Mouse (Mus musculus) bone marrow, adult 2 months (tissue): ENCODE measurements around the gene Igfbp2. TPM values are rescaled to one million over a fixed set of nuclear protein-coding genes. Genes with fewer than 3 reads are reported as not detected.
A peak's percentile ranks its signal among the peaks of the same experiment; 100 is the strongest.

Experiments
- H3K27ac ChIP-seq: fragments of 200-500 bp; 2 replicates; pipeline ENCODE4 v1.5.1; 2012; ENCODE audit warnings: low read depth, mild to moderate bottlenecking, control low read depth, inconsistent platforms, low read length; ENCODE audit not compliant: control insufficient read depth, poor library complexity, insufficient read depth
- H3K4me1 ChIP-seq: fragments of 200-500 bp; 2 replicates; pipeline ENCODE4 v1.6.1; 2011; ENCODE audit warnings: low read length; ENCODE audit not compliant: control insufficient read depth, insufficient read depth
- H3K4me3 ChIP-seq: fragments of 200-500 bp; replicated peaks from 2 replicates; pipeline ENCODE3; 2011; ENCODE audit warnings: mild to moderate bottlenecking, low read depth, low read length, control low read depth; ENCODE audit not compliant: control insufficient read depth
- CTCF ChIP-seq: fragments of 200-500 bp; IDR thresholded peaks from 2 replicates; pipeline ENCODE4 v1.5.1; 2011; ENCODE audit warnings: low read length, control low read depth; ENCODE audit not compliant: control insufficient read depth, insufficient read depth
- POLR2A ChIP-seq: fragments of 200-500 bp; IDR thresholded peaks from 2 replicates; pipeline ENCODE4 v1.6.1; 2011; ENCODE audit warnings: low read depth, mild to moderate bottlenecking, control low read depth, low read length, borderline replicate concordance; ENCODE audit not compliant: control insufficient read depth
- WGBS: fragments of 180-500 bp; shearing (Covaris S2); methylation state at CpG from one replicate; pipeline ENCODE4 v1.1.7; 2018; 5-methylcytosine and 5-hydroxymethylcytosine counted together
- polyA plus RNA-seq: library from polyadenylated mRNA; stranded (reverse); fragments of >200 nt; gene quantifications from 2 replicates; pipeline ENCODE4 v1.2.4, GENCODE M21; 2011; ENCODE audit warnings: low replicate concordance; ENCODE audit not compliant: missing spikeins, insufficient read depth, insufficient read length

Gene Igfbp2
- polyA plus RNA-seq, 1 experiment = 9.5 TPM

DNA sequence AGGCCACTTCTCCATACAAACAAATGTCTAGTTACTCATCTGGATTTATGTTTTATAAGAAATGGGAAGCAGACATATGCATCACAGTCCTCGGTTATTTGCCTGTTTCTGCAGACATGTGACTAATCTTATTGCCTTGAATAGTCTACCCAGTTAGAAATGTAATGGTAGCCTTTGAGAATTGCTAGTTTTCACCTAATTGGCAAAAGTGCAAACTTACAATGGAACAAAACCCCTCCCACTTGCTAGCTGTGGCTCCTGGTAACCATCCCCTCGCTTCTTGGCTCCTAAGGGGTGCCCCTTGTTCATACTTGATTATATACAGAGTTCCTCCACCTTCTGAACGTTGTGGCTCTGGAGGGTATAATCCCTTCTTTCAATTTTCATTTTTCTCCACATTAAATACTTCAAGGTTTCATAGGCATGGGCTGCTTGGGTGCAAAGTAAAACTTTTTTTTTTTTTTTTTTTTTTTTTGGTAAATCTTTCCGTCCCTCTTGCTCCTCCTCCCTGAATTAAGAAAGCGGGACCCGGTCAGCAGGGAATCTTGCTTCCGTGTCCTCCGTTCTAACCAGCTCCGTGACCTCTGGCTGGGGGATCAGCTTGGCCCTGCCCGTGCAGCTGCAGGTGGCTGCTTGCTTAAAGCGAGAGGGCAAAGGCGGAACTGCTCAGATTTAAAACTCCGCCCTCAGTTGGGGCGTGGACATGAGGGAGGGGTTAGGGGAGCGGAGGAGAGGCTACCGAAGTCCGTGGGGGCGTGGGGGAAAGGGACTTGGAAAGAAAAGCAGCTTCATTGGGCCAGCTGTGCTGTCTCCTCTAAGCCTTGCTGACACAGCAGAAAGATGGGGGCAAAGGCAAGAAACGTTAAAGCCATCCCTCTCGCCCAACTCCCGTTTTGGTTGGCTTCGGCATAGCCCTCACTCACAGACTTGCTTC is 45.6 kb downstream of the Igfbp2 start:
- 6% methylated on average over 22 of the region's 22 CpGs for WGBS
- peak overlapping the region; percentile 17 for H3K4me3 ChIP-seq
- no peak overlapping the region for H3K27ac ChIP-seq
- no peak for TF ChIP-seq CTCF
- no peak for TF ChIP-seq POLR2A
- no peaks in the 10 kb centered on the region for H3K4me1 ChIP-seq

DNA sequence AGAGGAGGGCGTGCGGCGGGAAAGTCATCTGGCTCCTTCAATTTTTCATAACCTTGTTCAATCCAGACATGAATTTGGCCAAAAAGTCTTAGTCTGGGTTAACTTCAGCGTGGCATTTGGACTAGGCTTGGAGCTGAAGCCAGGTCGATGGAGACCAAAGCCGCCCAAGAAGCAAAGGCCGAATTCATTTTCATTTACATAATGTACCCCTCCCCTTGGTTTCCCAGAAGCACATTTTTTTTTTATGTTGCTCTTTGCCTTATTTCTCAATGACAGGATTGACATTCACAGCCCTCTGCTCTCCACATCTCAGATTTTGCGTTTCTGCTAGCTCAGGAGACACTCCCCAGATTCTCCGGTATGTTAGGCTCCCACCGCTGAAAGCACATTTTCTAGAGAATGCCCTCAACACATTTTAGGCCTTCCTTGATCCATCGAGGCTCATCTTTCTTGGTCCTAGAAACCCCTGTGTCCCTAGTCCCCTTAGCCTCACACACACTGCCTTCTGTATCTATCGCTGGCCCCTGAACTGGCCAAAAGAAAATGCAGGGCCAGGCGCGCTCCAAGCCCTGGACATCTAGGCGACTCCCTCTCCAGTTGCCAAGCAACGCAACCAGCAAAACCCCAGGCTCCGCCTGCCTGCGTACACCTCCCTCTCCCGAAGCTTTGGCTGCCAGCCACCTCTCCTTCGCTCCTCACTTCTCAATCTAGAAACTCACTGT is 46.5 kb downstream of the Igfbp2 start:
- 1% methylated on average over 20 of the region's 20 CpGs for WGBS
- no peak for TF ChIP-seq POLR2A
- no peak for TF ChIP-seq CTCF
- Histone ChIP-seq H3K27ac (no peak overlapping the region), H3K4me1 (no peaks in the 10 kb centered on the region), H3K4me3 (peak overlapping the region; percentile 17)

DNA sequence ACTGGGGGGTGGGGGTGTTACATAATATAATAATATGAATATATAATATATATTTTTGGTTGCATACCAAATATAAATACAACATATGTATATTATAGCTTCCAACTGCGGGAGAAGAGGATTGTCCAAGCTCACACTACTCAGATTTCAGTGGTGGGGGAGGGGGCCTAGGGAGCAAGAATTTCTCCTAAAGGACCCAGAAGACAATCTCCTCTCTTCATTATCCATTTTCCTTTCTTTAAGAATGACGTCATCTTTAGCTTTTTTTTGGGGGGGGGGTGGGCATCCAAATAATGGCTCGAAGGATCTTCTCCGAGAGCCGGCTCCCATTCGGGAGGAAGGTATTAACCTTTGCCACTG is 47.0 kb downstream of the Igfbp2 start:
- no peak overlapping the region for H3K27ac ChIP-seq
- 2% methylated on average over 6 of the region's 6 CpGs for WGBS
- H3K4me3 ChIP-seq = no peak overlapping the region
- H3K4me1 ChIP-seq = no peaks in the 10 kb centered on the region
- TF ChIP-seq CTCF (no peak), POLR2A (no peak)

DNA sequence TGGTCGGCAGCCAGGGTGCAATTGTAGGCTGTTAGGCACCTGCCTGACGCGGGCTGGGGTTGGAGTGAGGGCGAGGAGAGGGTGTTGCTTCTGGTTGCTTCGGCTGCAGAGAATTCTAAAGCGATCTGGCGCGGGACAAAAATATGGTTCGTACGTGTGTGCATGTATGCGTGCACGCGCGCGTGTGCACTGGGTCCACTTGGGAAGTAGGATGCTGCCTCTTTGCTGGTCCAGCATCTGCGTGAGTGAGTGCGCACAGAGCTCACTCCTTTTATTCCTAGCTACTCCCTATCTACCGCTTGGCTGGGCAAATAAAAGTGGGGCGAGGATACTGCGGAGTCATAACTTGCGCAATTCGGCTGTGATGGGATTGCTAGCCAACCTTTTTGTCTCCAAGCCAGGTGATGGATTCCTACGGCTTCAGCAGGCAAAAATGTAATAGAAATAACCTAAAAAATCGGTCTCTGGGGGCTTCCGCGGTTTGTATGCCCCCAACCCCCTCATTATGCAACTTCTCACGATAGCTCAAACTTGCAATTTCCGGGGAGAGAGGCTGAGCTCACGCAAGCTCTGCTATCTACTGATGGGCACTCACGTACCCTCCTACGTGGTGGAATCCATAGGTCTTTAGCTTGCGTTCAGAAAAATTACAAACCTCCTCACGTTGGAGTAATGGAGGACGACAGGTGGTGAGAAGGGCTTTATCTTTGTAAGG is 47.6 kb downstream of the Igfbp2 start:
- H3K27ac ChIP-seq = no peak overlapping the region
- no peak overlapping the region for H3K4me3 ChIP-seq
- no peaks in the 10 kb centered on the region for H3K4me1 ChIP-seq
- 2% methylated on average over 34 of the region's 34 CpGs for WGBS
- TF ChIP-seq CTCF (no peak), POLR2A (0 out of 2 replicates have a peak, but pooled peaks have one; percentile 13)

DNA sequence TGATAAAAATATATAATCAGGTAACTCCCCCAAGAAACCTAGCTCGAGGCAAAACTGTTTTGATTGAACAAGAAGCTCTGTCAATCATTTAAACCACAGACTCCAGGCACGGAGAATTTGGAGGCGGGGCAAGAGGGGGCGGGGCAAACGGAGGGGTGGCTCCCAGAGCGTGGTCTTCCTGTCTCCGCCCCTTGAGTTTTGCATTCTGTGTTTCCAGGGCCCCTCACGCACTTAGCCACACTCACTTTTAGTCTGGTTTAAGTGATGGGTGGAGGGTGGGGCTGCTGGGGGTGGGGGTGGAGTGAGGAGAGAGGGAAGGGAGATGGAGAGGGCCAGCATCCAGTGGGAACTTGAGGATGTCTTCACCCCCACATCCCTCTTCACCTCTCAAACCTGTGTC is 48.2 kb downstream of the Igfbp2 start:
- 2% methylated on average over 8 of the region's 8 CpGs for WGBS
- no peak overlapping the region for H3K27ac ChIP-seq
- TF ChIP-seq CTCF (no peak), POLR2A (no peak)
- no peaks in the 10 kb centered on the region for H3K4me1 ChIP-seq
- H3K4me3 ChIP-seq = no peak overlapping the region

DNA sequence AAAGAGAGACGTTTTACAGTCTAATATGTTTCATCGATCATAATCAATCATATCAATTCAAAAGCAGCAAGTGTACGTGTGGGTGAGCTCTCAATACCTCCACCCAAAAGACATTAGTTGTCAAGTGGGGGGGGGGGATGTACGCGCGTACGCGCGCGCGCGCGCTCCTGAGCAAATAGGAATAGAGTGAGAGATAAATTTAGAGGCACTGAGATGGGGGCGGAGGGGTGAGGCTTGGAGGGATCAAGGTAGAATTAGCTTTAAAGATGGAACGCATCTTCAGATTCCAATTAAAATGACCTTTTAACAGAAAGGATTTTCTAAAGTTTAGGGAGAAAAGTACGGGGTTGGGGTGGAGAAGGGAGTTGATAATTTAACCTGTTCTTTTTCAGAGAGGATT is 48.8 kb downstream of the Igfbp2 start:
- TF ChIP-seq POLR2A = no peak
- no peak for TF ChIP-seq CTCF
- Histone ChIP-seq H3K4me3 (no peak overlapping the region), H3K27ac (no peak overlapping the region), H3K4me1 (no peaks in the 10 kb centered on the region)
- WGBS = 4% methylated on average over 16 of the region's 16 CpGs

DNA sequence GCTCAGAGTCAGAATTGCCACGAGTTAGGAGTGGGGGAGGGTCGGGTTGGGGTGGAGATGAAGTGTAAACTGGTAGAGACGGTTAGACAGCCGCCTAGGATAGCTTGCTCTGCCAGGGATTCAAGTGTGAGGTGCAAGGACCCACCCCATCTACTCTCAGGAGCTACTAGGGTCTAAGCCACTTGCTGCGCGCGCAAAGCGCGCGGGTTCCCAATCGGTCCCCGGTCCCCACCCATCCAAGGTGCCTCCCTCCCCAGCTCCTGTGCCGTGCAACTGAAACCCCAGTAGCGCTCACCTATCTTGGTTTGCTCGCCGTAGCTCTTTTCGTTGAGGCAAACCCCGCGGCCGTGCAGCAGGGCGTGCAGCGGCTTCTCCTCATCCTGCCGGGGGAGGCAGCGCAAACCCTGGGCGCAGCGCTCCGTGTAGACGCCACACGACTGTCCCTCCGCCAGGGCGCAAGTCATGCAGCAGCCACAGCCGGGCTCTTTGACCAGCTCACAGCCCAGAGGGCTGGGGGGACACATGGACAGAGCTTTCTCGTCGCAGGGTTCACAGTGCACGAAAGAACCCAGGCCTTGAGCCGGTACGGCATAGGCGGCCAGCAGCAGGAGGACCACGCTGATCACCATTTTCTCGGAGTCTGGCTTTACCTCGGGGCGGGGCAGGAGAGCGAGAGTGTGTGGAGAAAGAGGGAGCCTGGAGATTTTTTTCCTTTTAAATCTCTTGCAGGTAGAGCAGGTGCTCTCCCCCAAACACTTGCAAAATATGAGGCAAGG is 49.4 kb downstream of the Igfbp2 start:
- Histone ChIP-seq H3K4me3 (no peak overlapping the region), H3K4me1 (no peaks in the 10 kb centered on the region), H3K27ac (peak overlapping the region; percentile 37; the same call in 1 of the 2 replicates)
- WGBS = 2% methylated on average over 43 of the region's 43 CpGs
- TF ChIP-seq CTCF (no peak), POLR2A (no peak)
